Mouse (Mus musculus): ENCODE measurements at regions not wholly inside any gene's neighbourhood (a gene's known extent, or its start where the extent isn't known, plus 50 kb on each side); places are given as distances from the start of the nearest gene placed in this dataset.

GRCm38 (mm10) chr5:91725380-91726117, 208.1 kb downstream of the Parm1 start:
- TF ChIP-seq CTCF (IDR thresholded peaks at IDR 0.05; ENCODE audit: low read depth, low read length) (no peak), POLR2A (IDR thresholded peaks at IDR 0.05; ENCODE audit: insufficient read depth, low read length) (no peak)

Measured in ES-Bruce4 (cell line).